ENCODE assay signal across 9 mouse cellular contexts in genomic region chr2:172501341-172501740, GRCm38 (mm10). TPM values are rescaled to one million over a fixed set of nuclear protein-coding genes. Genes with fewer than 3 reads are reported as not detected.
DNase-seq lines count a peak whose midpoint lies in the region; ATAC-seq and TF ChIP-seq lines count a peak whose summit lies in the region.
"Had no signal": no experiment of that assay in that cellular context is flagged by ENCODE, and none has a peak within 500 bp of the region (broad histone marks: within the 10 kb centered on the region; RNA-seq: fewer than 3 reads in every experiment).

No protein-coding gene starts in this region.

- no peak overlapping the region for H3K4me3 ChIP-seq in thymus, adult 2 months (ENCODE audit: control insufficient read depth, insufficient read depth, low read length)
- H3K4me3 ChIP-seq in forebrain, embryonic 13.5 days, result no peak overlapping the region
- no peak overlapping the region for H3K4me3 ChIP-seq in lung, postnatal 0 days (ENCODE audit: low read depth, low read length)
- no peak overlapping the region for H3K4me3 ChIP-seq in heart, embryonic 12.5 days
- H3K4me3 ChIP-seq: stomach, embryonic 15.5 days had no signal

- H3K4me1 ChIP-seq in thymus, adult 2 months (replicated peaks; ENCODE audit: control insufficient read depth, insufficient read depth, low read length), result no peaks in the 10 kb centered on the region
- H3K4me1 ChIP-seq in forebrain, embryonic 13.5 days, result no peaks in the 10 kb centered on the region
- H3K4me1 ChIP-seq in lung, postnatal 0 days (ENCODE audit: insufficient read depth, low read depth, low read length), result no peaks in the 10 kb centered on the region
- 0 out of 2 replicates have a peak, but pooled peaks cover 4% of the 10 kb centered on the region for H3K4me1 ChIP-seq in heart, embryonic 12.5 days (replicated peaks)
- H3K4me1 ChIP-seq: stomach, embryonic 15.5 days had no signal

- H3K9me3 ChIP-seq in forebrain, embryonic 13.5 days (replicated peaks), result no peaks in the 10 kb centered on the region
- no peaks in the 10 kb centered on the region for H3K9me3 ChIP-seq in lung, postnatal 0 days (ENCODE audit: low read length)
- no peaks in the 10 kb centered on the region for H3K9me3 ChIP-seq in heart, embryonic 12.5 days (replicated peaks)
- H3K9me3 ChIP-seq: stomach, embryonic 15.5 days had no signal

- peak; percentile 6 to 17 for DNase-seq in frontal cortex, postnatal 36 days (ENCODE audit: low spot score in 2 of 2)
- no peak for DNase-seq in frontal cortex, postnatal 10 days (ENCODE audit: low spot score in 2 of 2)
- DNase-seq in thymus, adult 2 months, result peak; percentile 12
- DNase-seq in thymus, postnatal 36 days, result no peak
- peak; percentile 54 for DNase-seq in lung, postnatal 0 days (ENCODE audit: low spot score)
- peak; percentile 14 for DNase-seq in thymus, postnatal 25 days

- no peak overlapping the region for H3K9ac ChIP-seq in forebrain, embryonic 13.5 days
- no peak overlapping the region for H3K9ac ChIP-seq in lung, postnatal 0 days (replicated peaks; ENCODE audit: low read depth)
- H3K9ac ChIP-seq in heart, embryonic 12.5 days, result no peak overlapping the region
- H3K9ac ChIP-seq: stomach, embryonic 15.5 days had no signal

- no peaks in the 10 kb centered on the region for H3K27me3 ChIP-seq in thymus, adult 2 months (ENCODE audit: control insufficient read depth, insufficient read depth, low read length)
- H3K27me3 ChIP-seq in forebrain, embryonic 13.5 days, result no peaks in the 10 kb centered on the region
- H3K27me3 ChIP-seq in lung, postnatal 0 days (replicated peaks; ENCODE audit: insufficient read depth, low read length), result no peaks in the 10 kb centered on the region
- 0 out of 2 replicates have a peak, but pooled peaks cover 3% of the 10 kb centered on the region for H3K27me3 ChIP-seq in heart, embryonic 12.5 days (replicated peaks)
- H3K27me3 ChIP-seq: stomach, embryonic 15.5 days had no signal

- no peak for TF ChIP-seq EP300 in lung, postnatal 0 days (IDR thresholded peaks at IDR 0.05)

- ATAC-seq in forebrain, embryonic 13.5 days, result peak; percentile 21; the same call in 1 of the 2 replicates
- no peak for ATAC-seq in lung, postnatal 0 days
- ATAC-seq in heart, embryonic 12.5 days (ENCODE audit: insufficient number of reproducible peaks, low FRiP score), result no peak; the same call in 1 of the 2 replicates

- no peaks in the 10 kb centered on the region for H3K36me3 ChIP-seq in thymus, adult 2 months (ENCODE audit: control insufficient read depth, insufficient read depth, low read length)
- H3K36me3 ChIP-seq in forebrain, embryonic 13.5 days (ENCODE audit: poor library complexity, severe bottlenecking), result no peaks in the 10 kb centered on the region
- no peaks in the 10 kb centered on the region for H3K36me3 ChIP-seq in lung, postnatal 0 days (ENCODE audit: insufficient read depth, low read length)
- H3K36me3 ChIP-seq in heart, embryonic 12.5 days, result no peaks in the 10 kb centered on the region
- H3K36me3 ChIP-seq: stomach, embryonic 15.5 days had no signal

- 6% methylated on average over 4 of the region's 4 CpGs for WGBS in thymus, adult 2 months
- WGBS in forebrain, embryonic 13.5 days, result 1% methylated on average over 4 of the region's 4 CpGs
- 3% methylated on average over 4 of the region's 4 CpGs for WGBS in lung, postnatal 0 days
- 4% methylated on average over 4 of the region's 4 CpGs for WGBS in heart, embryonic 12.5 days

- H3K27ac ChIP-seq in thymus, adult 2 months (ENCODE audit: control insufficient read depth, insufficient read depth, low read length), result no peak overlapping the region
- H3K27ac ChIP-seq in forebrain, embryonic 13.5 days, result no peak overlapping the region
- H3K27ac ChIP-seq in lung, postnatal 0 days (ENCODE audit: low read length), result no peak overlapping the region
- no peak overlapping the region for H3K27ac ChIP-seq in heart, embryonic 12.5 days (ENCODE audit: poor library complexity, severe bottlenecking)
- H3K27ac ChIP-seq: stomach, embryonic 15.5 days had no signal

- no peak for TF ChIP-seq CTCF in thymus, adult 2 months (IDR thresholded peaks at IDR 0.05; ENCODE audit: borderline replicate concordance, control insufficient read depth, extremely low read depth, insufficient read depth, low read length, poor library complexity)
- peak; percentile 92 for TF ChIP-seq CTCF in lung, postnatal 0 days (IDR thresholded peaks at IDR 0.05)

- no peak overlapping the region for H3K4me2 ChIP-seq in forebrain, embryonic 13.5 days
- H3K4me2 ChIP-seq in lung, postnatal 0 days (replicated peaks; ENCODE audit: low read depth, low read length), result no peak overlapping the region
- H3K4me2 ChIP-seq in heart, embryonic 12.5 days, result no peak overlapping the region
- H3K4me2 ChIP-seq: stomach, embryonic 15.5 days had no signal

- no peak for TF ChIP-seq POLR2A in thymus, adult 2 months (IDR thresholded peaks at IDR 0.05; ENCODE audit: control insufficient read depth, extremely low read depth, insufficient read depth, low read length, poor library complexity)

RNA-seq across cellular contexts. Expression of gene Fam209, which starts 29.0 kb away (rescaled TPM):
- 0.42 and 0.81 TPM in 2 replicates for polyA plus RNA-seq in thymus, adult 2 months (2012; rRNA removed)
- polyA plus RNA-seq in forebrain, embryonic 13.5 days (2015; fragmentation: Nextera tagmentation; extraction: Ambion mirVana), result 0.76 and 0.98 TPM in 2 replicates
- polyA plus RNA-seq in lung, postnatal 0 days (2015; fragmentation: Nextera tagmentation; extraction: Ambion mirVana), result 0.27 and 0.41 TPM in 2 replicates
- polyA plus RNA-seq in heart, embryonic 12.5 days (2016; fragmentation: Nextera tagmentation; extraction: Ambion mirVana), result 0.26 TPM in 1 of 2 replicates, not detected in the other

RNA-seq across cellular contexts. Expression of gene Gcnt7, which starts 42.9 kb away (rescaled TPM):
- not detected in 2 replicates for polyA plus RNA-seq in thymus, adult 2 months (2012; rRNA removed)
- polyA plus RNA-seq in forebrain, embryonic 13.5 days (2015; fragmentation: Nextera tagmentation; extraction: Ambion mirVana), result 1.6 and 2.4 TPM in 2 replicates
- polyA plus RNA-seq in lung, postnatal 0 days (2015; fragmentation: Nextera tagmentation; extraction: Ambion mirVana), result 0.58 and 0.64 TPM in 2 replicates
- 1.1 and 1.4 TPM in 2 replicates for polyA plus RNA-seq in heart, embryonic 12.5 days (2016; fragmentation: Nextera tagmentation; extraction: Ambion mirVana)

RNA-seq across cellular contexts. Expression of gene Tfap2c, which starts 48.1 kb away (rescaled TPM):
- 0.69 and 0.92 TPM in 2 replicates for polyA plus RNA-seq in thymus, adult 2 months (2012; rRNA removed)
- polyA plus RNA-seq in forebrain, embryonic 13.5 days (2015; fragmentation: Nextera tagmentation; extraction: Ambion mirVana), result 35.1 and 35.4 TPM in 2 replicates
- polyA plus RNA-seq in lung, postnatal 0 days (2015; fragmentation: Nextera tagmentation; extraction: Ambion mirVana), result 0.05 TPM in 1 of 2 replicates, not detected in the other
- polyA plus RNA-seq in heart, embryonic 12.5 days (2016; fragmentation: Nextera tagmentation; extraction: Ambion mirVana), result 0.10 TPM in 1 of 2 replicates, not detected in the other

Comparison
In these comparisons a context has a peak if more than half of its experiments do, and no peak if none do; other contexts are left out.
1. DNase-seq: peak in frontal cortex, postnatal 36 days (2 of 2), thymus, adult 2 months (single experiment), lung, postnatal 0 days (single experiment) and thymus, postnatal 25 days (single experiment); none in frontal cortex, postnatal 10 days (0 of 2) and thymus, postnatal 36 days (0 of 2).
2. RNA of gene Tfap2c, which starts 48.1 kb away (polyA plus RNA-seq): 35.1 to 35.4 TPM in forebrain, embryonic 13.5 days; 0.69 to 0.92 TPM in thymus, adult 2 months, 0.10 TPM in heart, embryonic 12.5 days and 0.05 TPM in lung, postnatal 0 days; every median in the first group is over 10 times any median in the second.